Mouse (Mus musculus) heart, adult 11 months (tissue): ENCODE measurements around the gene Dtnb.
A peak's percentile ranks its signal among the peaks of the same experiment; 100 is the strongest.

Experiments used
- DNase-seq: peaks from one replicate; pipeline ENCODE4 v3.0.0; 2022

The Dtnb gene

DNA sequence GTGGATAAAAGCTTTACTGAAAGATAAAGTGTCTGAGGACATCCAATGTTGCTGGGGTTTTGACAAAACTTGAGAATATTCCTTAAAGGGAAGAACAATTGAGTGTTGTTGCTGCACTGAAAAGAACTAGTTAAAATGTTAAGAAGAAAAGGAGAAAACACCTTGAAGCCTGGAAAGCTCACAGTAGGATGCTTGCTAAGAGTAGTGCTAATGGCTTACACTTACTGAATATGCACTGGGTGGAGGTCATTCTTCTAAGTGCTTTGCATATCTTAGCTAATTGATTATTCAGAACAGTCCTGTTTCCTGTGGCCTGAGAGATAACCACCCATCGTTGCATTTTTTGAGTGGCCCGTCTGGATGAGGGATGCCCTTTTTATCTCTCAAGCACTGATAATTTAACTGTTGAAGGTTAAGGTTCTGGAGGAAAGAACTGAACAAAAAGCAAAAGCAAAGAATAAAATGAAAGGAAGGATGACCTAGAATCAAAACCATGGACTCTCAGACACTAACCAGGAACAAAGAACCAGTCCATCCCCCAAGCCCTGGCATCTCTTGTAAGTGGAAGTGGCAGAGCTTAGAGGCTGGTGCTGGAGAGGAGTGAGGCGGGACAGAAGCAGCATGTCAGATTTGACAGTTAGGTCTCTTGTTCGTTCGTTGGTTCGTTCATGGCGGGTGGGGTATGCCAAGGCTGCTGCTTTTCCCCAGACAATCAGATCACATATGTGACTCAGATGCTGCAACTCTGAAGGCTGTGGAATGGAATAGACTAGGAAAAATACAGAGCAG, 166.8 kb downstream of the Dtnb start:
- DNase-seq: no peak

DNA sequence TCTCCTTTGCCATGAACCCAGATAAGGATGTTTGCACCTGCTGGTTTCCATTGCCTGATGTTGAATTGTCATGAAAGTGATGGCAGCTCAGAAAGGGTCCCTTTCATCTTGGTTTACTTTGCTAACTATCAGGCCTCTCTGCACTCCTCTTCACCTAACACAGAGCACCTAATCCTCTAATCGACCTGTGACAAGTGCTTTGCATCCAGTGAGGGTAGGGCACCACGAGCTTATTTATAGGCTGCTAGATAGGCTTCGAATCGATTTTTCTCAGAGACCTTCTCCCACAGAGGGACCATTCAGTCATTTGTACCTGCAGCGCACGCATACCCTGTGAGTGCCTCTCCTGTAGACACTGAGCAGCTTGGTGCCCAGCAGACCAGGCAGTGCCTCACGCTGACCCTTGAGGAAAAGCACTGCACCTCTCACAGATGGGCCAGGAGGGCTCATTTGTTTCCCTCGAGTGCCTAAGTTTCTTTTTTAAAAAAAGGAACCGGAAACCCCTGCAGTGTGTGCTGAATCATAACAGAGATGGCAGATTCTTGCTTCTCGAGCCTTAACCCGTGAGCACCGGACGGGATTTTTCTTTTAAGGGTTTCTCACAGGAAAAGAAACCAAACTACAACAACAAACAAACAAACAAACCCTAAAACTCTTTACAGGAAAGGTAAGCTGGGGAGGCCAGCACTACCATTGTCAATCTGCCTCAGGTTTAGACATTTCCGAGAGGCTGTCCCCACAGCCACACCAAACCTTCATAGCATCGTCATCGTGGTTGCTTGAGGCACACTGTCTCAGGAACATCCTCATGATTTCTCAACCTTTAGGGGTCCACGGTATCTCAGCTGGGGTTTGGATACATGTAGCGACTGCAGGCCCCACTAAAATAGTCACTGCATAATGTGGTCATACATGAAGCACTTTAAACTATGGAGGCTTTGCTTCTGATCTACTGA, 167.8 kb downstream of the Dtnb start:
- peak; percentile 91 for DNase-seq

DNA sequence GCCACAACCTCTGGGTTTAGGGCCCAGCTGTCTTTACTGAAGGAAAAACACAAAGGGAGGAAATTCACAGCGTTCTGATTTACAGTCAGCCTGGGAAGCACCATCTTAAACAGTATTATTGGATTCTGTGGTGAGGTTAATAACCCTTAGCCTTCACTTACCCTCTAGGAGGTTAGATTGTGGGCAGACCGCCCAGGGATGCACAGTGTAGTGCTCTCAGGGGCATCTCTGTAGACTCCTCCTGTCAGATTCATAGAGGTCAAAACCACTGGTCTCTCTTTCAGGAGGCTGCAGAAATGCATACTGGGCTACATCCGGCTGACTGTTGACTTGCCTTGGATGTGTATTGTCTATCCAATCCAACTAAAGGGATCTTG, 168.5 kb downstream of the Dtnb start:
- no peak for DNase-seq

DNA sequence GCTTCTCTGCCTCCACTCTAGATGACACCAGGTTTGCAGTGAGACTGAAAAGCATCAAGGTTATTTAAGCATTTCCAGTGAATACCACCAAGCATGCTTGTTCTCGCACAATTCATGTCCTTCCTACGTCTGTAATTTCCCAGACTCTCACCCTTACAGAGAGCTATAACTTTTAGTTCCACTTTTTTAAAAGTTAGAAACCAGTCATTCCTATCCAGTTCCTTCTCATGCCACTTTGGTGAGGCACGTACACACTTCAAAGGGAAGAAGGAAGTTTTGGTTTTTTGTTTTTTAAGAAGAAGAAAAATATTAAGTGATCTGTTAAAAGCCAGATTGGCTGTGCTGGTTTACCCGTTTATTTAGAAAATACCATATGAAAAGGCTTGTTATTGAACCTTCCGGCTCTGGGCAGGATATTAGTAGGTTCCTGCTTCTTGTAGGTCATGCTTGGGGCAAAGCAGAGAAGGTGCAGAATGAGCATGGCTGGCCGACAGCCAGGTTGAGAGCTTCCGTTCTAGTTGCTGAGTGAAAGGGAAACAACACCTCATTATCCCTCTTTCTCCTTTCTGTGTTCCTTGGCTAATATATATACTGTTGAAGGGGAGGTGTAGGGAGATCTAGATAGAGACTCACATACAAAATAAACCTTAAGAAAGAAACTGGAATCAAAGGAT, 173.4 kb downstream of the Dtnb start:
- DNase-seq: peak; percentile 96

DNA sequence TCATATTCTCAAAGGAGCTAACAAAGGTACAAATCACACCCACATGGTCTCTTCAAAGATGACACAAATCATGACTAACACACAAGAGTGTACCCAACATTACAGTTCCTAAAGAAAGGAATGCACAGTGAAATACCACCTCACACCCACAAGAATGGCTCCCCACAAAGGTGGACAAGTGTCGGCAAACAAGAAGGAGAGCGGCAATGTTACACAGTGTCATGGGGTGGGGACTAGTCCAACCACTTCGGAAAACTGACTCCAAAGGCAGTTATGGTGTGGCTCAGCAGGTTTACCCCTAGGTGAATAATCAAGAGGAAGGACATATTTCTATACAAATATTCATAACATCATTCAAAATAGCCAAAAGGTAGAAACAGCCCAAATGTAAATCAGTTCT, 174.2 kb downstream of the Dtnb start:
- no peak for DNase-seq

DNA sequence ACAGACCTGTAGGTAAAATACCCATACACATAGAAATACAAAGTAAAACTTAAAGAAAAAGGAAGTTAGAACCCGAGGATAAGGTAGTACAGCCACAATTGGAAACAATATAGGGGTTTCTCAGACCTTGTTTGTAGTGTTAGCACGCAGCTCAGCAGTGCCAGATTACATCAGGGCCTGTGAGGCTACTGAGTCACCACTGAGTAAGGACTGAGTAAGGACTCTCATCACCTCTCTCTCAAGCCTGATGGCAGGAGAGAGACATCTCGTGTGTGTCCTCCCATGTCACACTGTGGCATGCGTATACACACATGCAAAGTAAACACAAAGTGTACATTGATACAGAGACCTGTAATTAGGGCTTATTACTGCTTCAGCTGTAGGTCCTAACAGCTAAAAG, 175.4 kb downstream of the Dtnb start:
- DNase-seq: no peak

DNA sequence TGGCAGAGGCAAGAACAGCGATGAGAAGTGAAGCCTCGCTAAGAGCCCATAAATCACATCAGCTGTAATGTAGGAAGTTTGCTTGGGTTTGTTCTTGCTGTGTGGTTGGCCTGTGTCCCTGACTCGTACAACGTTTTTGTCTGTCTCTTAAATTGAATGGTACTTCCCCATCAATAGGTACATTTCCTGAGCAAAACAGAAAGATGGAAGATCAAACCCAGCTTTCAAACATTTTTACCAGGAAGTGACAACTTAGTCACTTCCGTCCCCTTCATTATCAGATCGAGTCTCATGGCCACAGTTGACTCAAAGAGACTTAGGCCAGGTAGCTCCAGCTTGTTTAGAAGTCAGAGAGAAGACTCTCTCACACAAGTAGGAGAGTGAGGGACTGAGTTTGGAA, 183.3 kb downstream of the Dtnb start:
- DNase-seq: no peak

DNA sequence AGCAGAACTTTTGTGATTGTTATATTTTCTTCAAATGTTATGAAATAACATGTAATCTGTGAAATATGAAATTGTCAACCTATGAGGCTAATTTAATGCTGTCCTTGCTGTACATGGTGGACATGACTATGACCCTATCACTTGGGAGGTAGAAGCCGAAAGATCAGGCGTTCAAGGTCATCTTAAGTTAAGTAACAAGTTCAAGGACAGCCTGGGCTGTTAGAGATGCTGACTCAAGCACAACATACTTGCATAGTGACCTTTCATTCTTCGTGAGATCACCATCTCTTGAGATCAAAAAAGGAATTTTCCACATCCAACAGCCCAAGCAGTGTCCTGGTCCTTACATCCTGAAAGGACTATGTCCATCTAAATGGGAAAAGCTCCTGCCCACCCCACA, 184.0 kb downstream of the Dtnb start:
- no peak for DNase-seq

DNA sequence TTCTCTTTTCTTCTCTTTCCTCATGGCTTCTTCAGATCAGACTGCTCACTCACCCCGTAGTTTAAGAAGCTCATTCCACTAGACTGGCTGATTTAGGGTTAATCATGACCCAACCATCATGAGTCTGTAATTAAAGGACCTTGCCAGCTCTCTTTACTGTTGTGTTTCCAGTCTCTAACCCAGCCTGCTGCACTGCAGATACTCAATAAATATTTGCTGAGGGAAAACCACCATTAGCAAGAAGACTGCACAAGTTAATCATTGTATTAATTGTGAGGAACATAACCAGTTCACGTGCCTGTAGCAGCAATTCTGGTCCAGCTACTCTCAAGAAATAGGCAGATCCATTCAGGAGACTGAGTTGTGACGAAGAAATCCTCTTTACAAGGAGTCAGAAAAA, 185.9 kb downstream of the Dtnb start:
- no peak for DNase-seq

DNA sequence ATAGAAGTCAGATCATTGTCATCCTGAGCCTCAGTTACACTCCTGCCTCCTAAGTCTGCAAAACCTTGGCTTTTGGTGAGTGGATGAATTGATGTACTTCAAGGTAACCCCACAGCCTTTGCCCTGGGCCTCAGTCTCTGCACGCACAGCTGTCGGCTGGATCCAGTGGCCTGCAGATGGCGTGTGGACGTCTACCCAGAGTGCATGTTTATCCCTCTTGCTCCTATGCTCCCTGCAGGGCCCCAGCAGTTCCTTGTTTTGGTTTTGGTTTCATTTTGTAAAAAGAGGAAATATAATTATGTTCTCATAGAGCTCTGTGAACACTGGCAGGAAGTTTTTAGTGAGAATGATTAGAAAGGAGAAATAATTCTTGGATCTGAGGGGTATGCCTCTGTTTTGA, 187.2 kb downstream of the Dtnb start:
- DNase-seq: peak; percentile 98

DNA sequence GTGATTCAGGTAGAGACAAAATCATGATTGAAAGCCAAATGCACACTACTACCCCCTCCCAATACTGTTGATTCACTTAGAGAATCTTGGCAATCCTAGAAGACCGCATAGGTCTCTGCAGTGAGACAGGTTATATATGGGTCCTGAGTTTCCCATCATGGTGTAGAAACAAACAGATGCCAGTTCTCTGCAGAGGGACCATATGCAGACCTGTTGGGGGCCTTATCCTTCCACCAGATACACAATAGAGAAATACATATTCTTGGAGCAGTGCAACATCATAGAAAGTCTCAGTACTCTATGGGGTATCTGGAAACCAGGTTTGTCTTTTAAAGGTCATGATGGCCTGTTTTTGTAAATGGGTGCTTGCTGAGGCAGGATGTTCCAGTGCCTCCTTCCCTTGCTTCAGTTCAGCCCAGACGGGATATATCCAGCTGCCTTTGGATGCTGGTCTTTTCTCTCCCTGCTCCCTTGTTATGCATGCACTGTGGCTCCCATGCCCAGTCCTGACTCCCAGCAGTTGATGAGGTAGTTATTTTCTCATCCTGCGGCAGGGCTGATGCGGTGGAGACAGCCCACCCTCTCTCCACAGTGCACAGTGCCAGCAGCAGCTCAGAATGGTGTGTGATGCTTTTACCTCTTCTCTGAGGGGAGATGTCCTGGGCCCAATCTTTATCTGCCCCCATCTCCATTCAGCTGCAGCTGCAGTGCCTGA, 188.9 kb downstream of the Dtnb start:
- DNase-seq: no peak

DNA sequence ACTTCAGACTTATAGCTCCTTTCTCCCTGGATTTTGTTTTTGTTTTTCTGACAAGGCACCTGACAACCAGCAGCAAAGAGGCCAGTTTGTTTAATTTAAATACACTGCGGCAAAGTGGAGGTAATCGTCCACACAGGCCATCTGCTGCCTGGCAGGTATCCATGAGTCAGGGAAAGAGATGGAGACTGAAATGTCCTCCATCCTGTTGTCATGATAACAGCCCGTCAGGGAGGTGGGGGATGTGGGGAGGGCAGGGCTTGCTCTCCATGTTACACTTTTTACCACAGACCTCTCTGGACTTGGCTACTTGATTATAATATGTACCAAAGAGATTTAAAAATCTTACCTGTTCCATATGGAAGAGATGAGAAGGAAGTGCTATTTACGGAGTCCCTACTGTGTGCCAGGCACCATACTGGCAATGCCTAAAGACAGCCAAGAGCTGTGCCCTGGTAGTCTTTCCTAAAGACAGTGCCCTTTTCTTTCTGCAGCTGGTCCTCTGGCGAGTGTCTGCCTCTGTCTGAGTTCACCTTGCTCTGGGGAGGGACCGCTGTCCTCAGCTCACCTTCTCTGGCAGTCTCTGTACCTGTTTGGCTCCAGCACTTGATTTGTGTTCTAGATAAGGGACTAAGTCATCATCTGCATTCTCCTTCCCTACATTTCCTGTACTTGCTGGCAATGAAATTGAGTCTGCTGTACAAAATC, 189.6 kb downstream of the Dtnb start:
- no peak for DNase-seq

DNA sequence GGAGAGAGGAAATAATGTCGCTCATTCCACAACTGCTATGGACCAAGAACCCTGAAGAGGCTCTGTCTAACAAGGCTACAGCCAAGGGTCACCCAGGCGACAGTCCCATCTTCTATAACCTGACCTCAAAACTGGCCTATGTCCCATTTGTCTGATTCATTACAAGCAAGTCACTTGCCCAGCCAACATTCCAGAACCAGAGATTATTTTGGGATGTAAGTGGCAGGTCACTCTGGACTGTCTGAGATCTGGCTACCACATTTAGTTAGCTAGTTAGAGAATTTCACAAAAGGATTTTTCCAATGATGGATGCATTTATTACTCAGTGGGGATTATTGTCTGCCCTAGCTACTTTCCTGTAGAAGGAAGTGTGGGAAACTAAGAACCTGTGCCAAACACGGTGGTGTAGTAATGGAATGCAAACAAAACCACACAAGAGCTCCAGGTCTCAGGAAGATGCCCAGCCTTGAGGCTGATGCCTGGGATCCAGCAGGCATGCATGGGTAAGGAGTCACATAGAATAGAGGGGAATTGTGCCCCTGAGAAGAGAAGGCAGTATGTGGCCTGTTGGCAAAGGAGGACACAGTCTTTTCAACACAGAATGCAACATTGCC, 192.1 kb downstream of the Dtnb start:
- peak; percentile 93 for DNase-seq

DNA sequence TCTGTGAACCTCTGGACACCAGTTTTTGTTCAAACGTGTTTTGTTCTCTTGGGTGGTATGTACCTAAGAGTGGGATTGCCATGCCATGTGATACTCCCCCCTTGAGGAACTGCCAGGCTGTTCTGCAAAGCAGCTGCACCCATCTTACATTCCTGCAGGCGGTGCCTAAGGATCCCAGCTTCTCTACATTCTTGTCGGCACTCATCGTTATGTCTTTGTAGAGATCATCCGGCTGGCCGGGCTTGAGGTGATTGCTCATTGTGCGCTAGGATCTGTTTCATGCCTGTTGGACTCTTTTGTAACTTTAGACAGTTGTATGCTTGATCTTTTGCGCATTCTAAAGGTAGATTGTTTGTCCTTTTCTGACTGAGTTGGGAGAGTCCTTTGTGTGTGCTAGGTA, 195.2 kb downstream of the Dtnb start:
- DNase-seq: no peak

DNA sequence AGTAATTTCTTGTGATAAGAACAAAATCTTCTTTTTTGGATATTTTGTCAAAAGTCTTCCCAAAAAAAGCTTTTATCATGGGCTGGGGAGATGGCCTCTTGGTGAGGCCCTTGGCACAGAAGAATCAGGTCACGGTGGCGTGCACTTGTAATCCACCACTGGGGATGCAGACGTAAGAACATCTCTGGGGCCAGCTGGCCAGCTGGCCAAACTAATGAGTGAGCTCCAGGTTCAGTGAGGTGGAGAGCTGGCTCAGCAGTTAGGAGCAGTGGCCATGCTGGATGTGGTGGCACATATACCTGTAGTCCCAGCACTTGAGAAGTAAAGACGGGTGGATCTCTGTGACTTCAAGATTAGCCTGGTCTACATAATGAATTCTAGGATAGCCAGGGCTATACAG, 196.2 kb downstream of the Dtnb start:
- DNase-seq: no peak

DNA sequence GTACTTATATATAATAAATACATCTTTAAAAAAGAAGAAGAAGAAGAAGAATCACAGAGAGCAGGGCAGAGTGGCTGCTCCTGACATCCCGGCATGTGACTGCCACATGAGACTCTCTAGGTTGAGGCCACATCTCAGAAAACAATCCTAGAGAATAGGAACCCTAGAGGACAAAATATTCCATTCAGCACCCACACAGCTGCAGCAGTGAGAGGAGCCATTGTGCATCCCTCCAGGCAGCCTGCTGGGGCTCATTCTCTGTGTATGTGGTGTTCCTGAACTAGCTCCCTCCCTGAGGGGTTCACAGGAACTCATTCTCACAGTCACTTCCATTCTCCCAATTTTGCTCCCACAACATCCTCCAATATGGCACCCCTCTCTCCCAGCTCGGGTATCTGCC, 198.4 kb downstream of the Dtnb start:
- DNase-seq: no peak

DNA sequence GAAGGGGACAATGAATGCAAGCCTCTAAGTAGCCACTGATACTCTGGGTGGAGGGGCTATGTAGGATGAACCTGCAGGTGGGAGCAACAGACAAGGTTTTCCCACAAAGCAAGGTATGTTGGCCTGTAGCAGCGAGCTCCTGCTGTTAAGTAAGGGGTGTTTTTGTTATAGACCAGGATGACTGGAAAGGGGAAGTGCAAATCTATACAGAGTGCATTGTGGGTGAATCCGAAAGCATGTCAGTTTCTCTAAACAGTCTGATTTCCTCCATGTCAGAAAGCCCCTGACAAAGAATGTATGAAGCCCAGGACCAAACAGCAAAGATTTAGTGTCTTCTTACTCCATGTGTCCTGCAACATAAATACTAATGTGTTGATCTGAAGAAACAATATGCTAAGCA, 198.9 kb downstream of the Dtnb start:
- DNase-seq: no peak

DNA sequence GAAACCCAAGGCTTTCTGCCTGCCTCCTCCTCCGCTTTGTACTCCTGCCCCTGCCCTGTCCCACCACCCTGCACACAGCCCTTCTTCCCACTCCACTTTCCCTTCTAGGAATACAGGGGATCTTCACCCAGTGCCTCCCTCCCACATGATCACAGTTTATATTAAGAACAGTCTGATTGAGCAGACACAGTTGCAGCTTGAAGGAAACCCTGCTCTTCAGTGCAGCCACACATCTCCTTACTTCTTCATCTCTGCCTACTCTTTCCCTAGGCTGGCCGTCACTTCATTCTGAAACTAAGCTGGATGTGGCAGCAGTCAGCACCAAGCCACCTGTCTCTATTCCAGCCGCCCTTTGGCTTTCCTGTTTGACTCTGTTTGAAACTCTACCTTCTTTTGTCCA, 201.5 kb downstream of the Dtnb start:
- no peak for DNase-seq

DNA sequence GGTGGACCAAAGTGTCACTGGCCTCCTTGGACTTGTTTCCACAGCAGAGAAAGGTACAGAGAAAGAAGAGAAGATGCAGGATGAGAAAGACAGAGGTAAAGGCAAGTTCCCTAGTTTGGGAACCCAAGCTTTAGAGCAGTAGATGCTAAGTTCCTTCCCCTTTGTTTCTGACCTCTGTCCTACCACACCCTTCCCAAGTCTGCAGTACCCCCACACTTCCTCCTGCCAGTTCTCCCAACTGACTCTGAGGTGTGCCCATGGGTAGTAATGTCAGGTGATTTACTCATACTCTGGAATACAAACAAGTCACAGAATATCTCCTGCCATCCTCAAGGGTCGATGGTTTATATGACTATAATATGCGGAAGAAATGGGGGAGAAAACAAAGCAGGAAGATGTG, 203.8 kb downstream of the Dtnb start:
- DNase-seq: no peak

DNA sequence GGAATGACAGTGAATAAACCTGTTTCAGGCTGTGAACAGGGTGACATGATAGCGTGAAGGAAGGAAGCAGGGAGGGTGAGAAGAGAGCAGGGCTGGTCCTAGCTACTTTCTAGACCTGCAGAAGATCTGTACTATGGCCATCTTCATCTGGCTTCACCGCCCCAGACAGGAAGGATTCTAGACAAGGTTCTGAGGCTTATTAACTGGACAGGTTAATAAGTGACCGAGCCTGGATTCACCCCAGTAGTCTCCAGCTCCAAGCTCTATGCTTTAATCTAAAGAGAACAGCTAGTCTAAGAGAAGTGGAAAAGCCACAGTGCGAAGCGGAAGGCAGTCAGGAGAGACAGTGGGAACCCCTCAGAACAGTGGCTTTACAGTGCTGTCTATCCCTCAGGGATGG, 205.5 kb downstream of the Dtnb start:
- no peak for DNase-seq

DNA sequence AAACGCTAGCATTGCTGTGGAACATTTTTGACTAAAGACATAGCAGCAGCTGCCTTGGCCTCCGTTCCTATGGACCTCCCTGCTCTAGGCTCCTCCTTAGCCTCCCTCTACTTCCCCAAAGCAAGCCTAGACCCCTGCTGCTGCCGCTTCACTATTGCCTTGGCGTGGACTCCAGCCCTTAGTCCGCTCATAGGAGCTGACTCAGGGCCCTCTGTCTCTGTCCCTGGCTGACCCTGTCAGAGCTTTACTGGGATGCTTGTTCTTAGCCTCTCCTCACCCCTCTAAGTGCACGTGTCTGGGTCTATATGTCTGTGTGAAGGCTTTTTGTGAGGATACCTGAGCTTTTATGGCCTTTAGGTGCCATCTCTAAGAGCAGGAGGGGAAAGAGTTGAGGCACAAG, 206.1 kb downstream of the Dtnb start:
- no peak for DNase-seq

DNA sequence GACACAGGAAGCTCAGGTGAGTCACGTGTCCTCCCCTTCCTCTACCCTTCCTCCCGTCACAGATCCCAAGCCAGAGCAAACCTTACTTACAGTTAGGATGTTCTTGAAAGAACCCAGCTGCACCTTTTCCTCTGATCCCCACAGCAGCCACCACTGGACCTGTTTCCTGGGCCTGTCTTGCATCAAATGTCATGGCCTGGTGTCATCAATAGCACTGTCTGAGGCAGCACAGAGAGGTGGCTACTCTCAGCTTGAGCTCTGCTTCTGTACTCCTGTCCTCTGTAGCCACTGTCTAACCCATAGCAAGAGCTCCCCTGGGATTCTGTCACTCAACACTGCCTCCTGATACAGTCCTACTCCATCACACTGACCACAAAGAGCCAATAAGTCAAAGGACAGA, 207.5 kb downstream of the Dtnb start:
- no peak for DNase-seq
